Mouse (Mus musculus) liver, embryonic 16.5 days (tissue): ENCODE measurements around the gene Pde4c. TPM values are rescaled to one million over a fixed set of nuclear protein-coding genes. Genes with fewer than 3 reads are reported as not detected.

Source experiments
- ATAC-seq: fragments of 200-750 bp; cut with Nextera tagmentation; 2 replicates; pipeline ENCODE4 v1.8.0; 2017; ENCODE audit warnings: low read depth, mild to moderate bottlenecking, moderate number of reproducible peaks, moderate library complexity
- H3K27ac ChIP-seq: fragments of 300-500 bp; sonication (generic); 2 replicates; pipeline ENCODE4 v1.5.1; 2014; ENCODE audit warnings: mild to moderate bottlenecking, low read length
- H3K27me3 ChIP-seq: fragments of 300-500 bp; sonication (generic); 2 replicates; pipeline ENCODE4 v1.6.1; 2014; ENCODE audit warnings: low read depth, low read length, mixed read lengths; ENCODE audit not compliant: control insufficient read depth, insufficient read depth
- H3K36me3 ChIP-seq: fragments of 300-500 bp; sonication (generic); 2 replicates; pipeline ENCODE4 v1.6.1; 2014; ENCODE audit warnings: mild to moderate bottlenecking; ENCODE audit not compliant: control insufficient read depth, insufficient read depth
- H3K4me1 ChIP-seq: fragments of 300-500 bp; sonication (generic); 2 replicates; pipeline ENCODE4 v1.6.1; 2014; ENCODE audit warnings: low read depth, low read length, mixed read lengths; ENCODE audit not compliant: control insufficient read depth
- H3K4me2 ChIP-seq: fragments of 300-500 bp; sonication (generic); 2 replicates; pipeline ENCODE4 v1.6.1; 2014; ENCODE audit warnings: low read depth, low read length, mixed read lengths
- H3K4me3 ChIP-seq: fragments of 300-500 bp; sonication (generic); 2 replicates; pipeline ENCODE4 v1.5.1; 2014; ENCODE audit warnings: low read depth, mild to moderate bottlenecking, low read length
- H3K9ac ChIP-seq: fragments of 300-500 bp; sonication (generic); 2 replicates; pipeline ENCODE4 v1.6.1; 2014; ENCODE audit warnings: low read depth, low read length
- H3K9me3 ChIP-seq: fragments of 300-500 bp; sonication (generic); replicated peaks from 2 replicates; pipeline ENCODE4 v1.6.1; 2016; ENCODE audit warnings: low read length; ENCODE audit not compliant: control insufficient read depth
- WGBS: fragments of 180-500 bp; shearing (Covaris S2); extraction: QIAGEN DNeasy Blood & Tissue Kit; methylation state at CpG from one replicate; pipeline ENCODE4 v1.1.7; 2014; ENCODE audit not compliant: insufficient replicate concordance; 5-methylcytosine and 5-hydroxymethylcytosine counted together
- polyA plus RNA-seq: library from polyadenylated mRNA; unstranded; fragments of >200 nt; fragmentation: Nextera tagmentation; extraction: Ambion mirVana; gene quantifications from 2 replicates; pipeline ENCODE4 v1.2.1, GENCODE M21; 2015

Gene Pde4c
- polyA plus RNA-seq, 1 experiment from 2014 or later, result 2.2 TPM

DNA sequence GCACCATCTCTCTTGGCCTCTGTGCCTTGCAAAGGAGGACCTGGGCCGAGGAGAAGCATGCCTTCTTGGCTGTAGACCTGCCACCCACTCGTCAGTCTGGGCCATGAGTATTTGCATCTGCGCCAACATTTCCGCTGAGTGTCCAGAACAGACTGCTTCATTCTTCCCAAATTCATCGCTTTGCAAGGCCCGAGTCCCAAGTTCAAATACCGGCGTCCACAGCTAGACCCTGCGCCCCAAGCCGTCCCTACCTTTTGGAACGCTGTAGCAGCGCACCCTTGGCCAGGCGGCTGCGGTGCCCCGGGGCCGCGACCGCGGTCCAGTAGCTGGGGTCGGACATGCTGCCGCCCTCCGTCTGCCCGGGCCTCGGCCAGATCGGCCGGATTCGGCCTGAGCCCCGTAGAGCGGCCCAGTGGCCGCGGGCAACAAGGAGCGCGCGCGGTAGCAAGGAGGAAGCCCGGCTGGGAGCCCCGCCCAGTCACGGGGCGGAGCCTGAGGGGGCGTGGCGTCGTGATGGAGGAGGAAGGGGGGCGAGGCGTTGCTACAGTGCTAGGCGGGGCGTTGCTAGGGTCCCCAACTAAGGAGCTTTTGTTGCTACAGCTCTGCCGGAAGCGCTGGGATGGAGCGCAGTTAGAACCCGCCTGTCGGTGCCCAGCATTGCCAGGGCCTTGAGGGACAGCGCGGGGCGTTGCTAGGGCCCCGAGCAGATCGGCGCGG is 68.6 kb downstream of the Pde4c start:
- no peaks in the 10 kb centered on the region for H3K9me3 ChIP-seq
- peak overlapping the region; percentile 49 for H3K27ac ChIP-seq
- H3K4me3 ChIP-seq, result peak overlapping the region; percentile 74
- WGBS, result 1% methylated on average over 58 of the region's 58 CpGs
- ATAC-seq, result peak; percentile 49
- peaks cover 3% of the 10 kb centered on the region for H3K27me3 ChIP-seq
- peak overlapping the region; percentile 81 for H3K9ac ChIP-seq
- peak overlapping the region; percentile 85 for H3K4me2 ChIP-seq
- H3K4me1 ChIP-seq, result peaks cover 52% of the 10 kb centered on the region
- H3K36me3 ChIP-seq, result peaks cover 9% of the 10 kb centered on the region

DNA sequence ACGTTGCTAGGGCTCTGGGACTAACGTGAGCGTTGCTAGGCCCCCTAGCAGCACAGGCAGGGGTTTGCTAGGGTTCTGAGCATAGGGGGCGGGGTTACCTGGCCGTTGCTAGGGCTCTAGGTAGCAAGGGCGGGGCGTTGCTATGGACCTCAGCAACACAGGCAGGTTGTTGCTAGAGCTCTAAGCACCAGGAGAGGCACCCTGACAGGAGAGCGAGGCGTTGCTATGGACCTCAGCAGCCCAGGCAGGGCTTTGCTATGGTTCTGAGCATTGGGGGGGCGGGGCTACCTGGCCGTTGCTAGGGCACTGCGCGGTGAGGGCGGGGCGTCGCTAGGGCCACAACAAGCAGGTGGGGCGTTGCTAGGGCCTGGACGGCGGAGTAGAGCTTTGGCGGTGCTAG is 69.2 kb downstream of the Pde4c start:
- H3K9ac ChIP-seq, result no peak overlapping the region; the same call in 1 of the 2 replicates
- H3K4me3 ChIP-seq, result peak overlapping the region; percentile 74
- WGBS, result 1% methylated on average over 20 of the region's 20 CpGs
- no peaks in the 10 kb centered on the region for H3K9me3 ChIP-seq
- ATAC-seq, result peak; percentile 0
- peaks cover 57% of the 10 kb centered on the region for H3K4me1 ChIP-seq
- H3K27me3 ChIP-seq, result peaks cover 6% of the 10 kb centered on the region
- H3K36me3 ChIP-seq, result peaks cover 5% of the 10 kb centered on the region
- 0 out of 2 replicates have a peak overlapping the region, but pooled peaks have one; percentile 41 for H3K27ac ChIP-seq
- peak overlapping the region; percentile 85 for H3K4me2 ChIP-seq

DNA sequence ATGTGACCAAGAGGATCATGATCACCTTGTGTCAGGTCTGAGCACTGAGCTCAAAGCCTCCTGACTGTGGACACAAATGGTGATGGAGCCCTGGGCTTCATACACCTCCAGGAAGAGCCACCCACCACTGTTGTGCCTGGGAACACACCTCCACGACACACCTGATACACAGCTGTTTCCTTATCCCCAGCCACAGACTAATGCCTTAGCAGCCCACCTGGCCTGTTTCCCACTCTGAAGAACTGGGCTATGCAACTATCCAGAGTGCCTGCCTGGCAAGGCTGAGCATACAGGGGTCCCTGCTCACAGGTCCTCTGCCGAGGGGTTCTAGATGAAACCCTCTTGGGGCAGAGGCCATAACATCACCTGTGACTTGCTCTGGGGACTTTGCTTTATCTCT is 70.7 kb downstream of the Pde4c start:
- no peak overlapping the region for H3K27ac ChIP-seq
- H3K36me3 ChIP-seq, result no peaks in the 10 kb centered on the region; the same call in none of the 2 replicates
- 68% methylated on average over 2 of the region's 2 CpGs for WGBS
- no peak overlapping the region for H3K4me2 ChIP-seq
- no peaks in the 10 kb centered on the region for H3K9me3 ChIP-seq
- no peak overlapping the region for H3K9ac ChIP-seq
- H3K4me1 ChIP-seq, result peaks cover 58% of the 10 kb centered on the region
- peaks cover 21% of the 10 kb centered on the region for H3K27me3 ChIP-seq
- H3K4me3 ChIP-seq, result no peak overlapping the region
- no peak for ATAC-seq

- peak overlapping the region; percentile 89 for H3K4me2 ChIP-seq
- H3K9ac ChIP-seq, result no peak overlapping the region
- peaks cover 32% of the 10 kb centered on the region for H3K27me3 ChIP-seq
- no peaks in the 10 kb centered on the region for H3K36me3 ChIP-seq
- 70% methylated on average over 2 of the region's 2 CpGs for WGBS
- H3K4me3 ChIP-seq, result no peak overlapping the region; the same call in 1 of the 2 replicates
- no peak for ATAC-seq
- no peaks in the 10 kb centered on the region for H3K9me3 ChIP-seq
- no peak overlapping the region for H3K27ac ChIP-seq
- H3K4me1 ChIP-seq, result peaks cover 56% of the 10 kb centered on the region
Observed at GRCm38 (mm10) chr8:70795370-70795769, 71.8 kb downstream of the Pde4c start.

DNA sequence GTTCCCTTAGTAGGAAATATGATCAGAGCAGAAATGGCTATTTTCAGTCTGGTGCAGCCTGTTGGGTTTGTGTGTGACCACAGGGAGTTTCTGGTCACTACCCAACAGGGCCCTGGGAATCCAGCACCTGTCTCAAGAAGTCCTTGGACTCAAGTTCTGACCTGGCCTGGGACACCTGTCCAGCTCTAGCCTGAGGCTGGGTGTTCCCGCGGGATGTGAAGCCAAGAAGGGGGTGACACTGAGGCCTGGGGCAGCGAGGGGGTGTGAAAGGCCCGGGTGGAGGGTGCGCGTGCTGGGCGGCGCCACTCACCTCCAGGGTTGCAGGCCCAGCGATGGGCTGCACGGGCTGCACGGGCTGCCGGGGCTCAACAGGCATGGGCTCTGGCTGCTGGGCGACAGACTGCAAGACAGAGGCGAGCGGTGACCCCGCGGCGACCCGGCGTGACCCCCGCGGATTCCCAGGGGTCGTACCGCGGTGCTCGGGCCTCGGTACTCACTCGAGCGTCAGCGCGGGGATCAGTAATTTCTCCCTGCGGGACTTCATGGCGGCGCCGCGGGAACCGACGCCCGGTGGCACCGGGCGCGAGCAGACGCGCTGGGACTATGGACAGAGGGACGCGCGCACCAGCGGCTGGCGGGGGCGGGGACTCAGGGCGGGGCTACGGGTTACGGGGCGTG is 73.0 kb downstream of the Pde4c start:
- 6% methylated on average over 54 of the region's 54 CpGs for WGBS

GRCm38 (mm10) chr8:70797081-70798070 is 73.9 kb downstream of the Pde4c start:
- WGBS, result 2% methylated on average over 57 of the region's 57 CpGs
- peak; percentile 80 for ATAC-seq
- peak overlapping the region; percentile 75 for H3K27ac ChIP-seq
- peak overlapping the region; percentile 25 for H3K9ac ChIP-seq
- no peaks in the 10 kb centered on the region for H3K36me3 ChIP-seq
- no peaks in the 10 kb centered on the region for H3K9me3 ChIP-seq
- H3K4me1 ChIP-seq, result peaks cover 38% of the 10 kb centered on the region
- H3K4me2 ChIP-seq, result peak overlapping the region; percentile 89
- peaks cover 38% of the 10 kb centered on the region for H3K27me3 ChIP-seq
- H3K4me3 ChIP-seq, result peak overlapping the region; percentile 63

More for the DNA sequence above, 73.0 kb downstream of the Pde4c start:
- no peak for ATAC-seq
- Histone ChIP-seq H3K27me3 (peaks cover 38% of the 10 kb centered on the region), H3K4me1 (peaks cover 44% of the 10 kb centered on the region), H3K36me3 (no peaks in the 10 kb centered on the region), H3K9ac (peak overlapping the region; percentile 73), H3K4me2 (peak overlapping the region; percentile 89), H3K27ac (peak overlapping the region; percentile 54; the same call in 1 of the 2 replicates), H3K9me3 (no peaks in the 10 kb centered on the region), H3K4me3 (peak overlapping the region; percentile 63)

GRCm38 (mm10) chr8:70798281-70798680 is 74.8 kb downstream of the Pde4c start:
- H3K4me1 ChIP-seq, result peaks cover 35% of the 10 kb centered on the region
- H3K27ac ChIP-seq, result peak overlapping the region; percentile 75
- peak overlapping the region; percentile 89 for H3K4me2 ChIP-seq
- H3K36me3 ChIP-seq, result no peaks in the 10 kb centered on the region
- peak overlapping the region; percentile 25; the same call in 1 of the 2 replicates for H3K9ac ChIP-seq
- no peaks in the 10 kb centered on the region for H3K9me3 ChIP-seq
- peaks cover 38% of the 10 kb centered on the region for H3K27me3 ChIP-seq
- WGBS, result 18% methylated on average over 15 of the region's 15 CpGs
- ATAC-seq, result no peak
- H3K4me3 ChIP-seq, result peak overlapping the region; percentile 63

GRCm38 (mm10) chr8:70800648-70801047 is 77.1 kb downstream of the Pde4c start:
- Histone ChIP-seq H3K4me1 (peaks cover 52% of the 10 kb centered on the region), H3K9me3 (no peaks in the 10 kb centered on the region), H3K36me3 (no peaks in the 10 kb centered on the region), H3K4me3 (no peak overlapping the region), H3K4me2 (no peak overlapping the region), H3K27me3 (peaks cover 37% of the 10 kb centered on the region), H3K27ac (no peak overlapping the region), H3K9ac (no peak overlapping the region)
- WGBS, result 54% methylated on average over 10 of the region's 10 CpGs
- ATAC-seq, result no peak
